Mouse (Mus musculus): ENCODE measurements around the gene Spon1. TPM values are rescaled to one million over a fixed set of nuclear protein-coding genes. Genes with fewer than 3 reads are reported as not detected.

Spon1 gene
- total and polyA plus RNA-seq, 2 experiments from 2014 or later = 35.7 to 39.5 TPM

GRCm38 (mm10) chr7:114081633-114082420 lies 316.0 kb downstream of the Spon1 start:
- ATAC-seq (ENCODE audit: low FRiP score) (no peak), DNase-seq (ENCODE audit: low spot score) (no peak)
- H3K4me3 ChIP-seq (ENCODE audit: low read depth, low read length) = no peak overlapping the region
- H3K4me1 ChIP-seq (ENCODE audit: insufficient read depth, low read length) = peaks cover 3% of the 10 kb centered on the region; the same call in 1 of the 2 replicates
- H3K9ac ChIP-seq (replicated peaks; ENCODE audit: low read length, poor library complexity, severe bottlenecking) = no peak overlapping the region
- no peaks in the 10 kb centered on the region for H3K36me3 ChIP-seq (ENCODE audit: insufficient read depth, low read length)
- H3K27ac ChIP-seq (ENCODE audit: low read depth, low read length) = no peak overlapping the region
- 80% methylated on average over 21 of the region's 21 CpGs for WGBS
- no peak for TF ChIP-seq CTCF (IDR thresholded peaks at IDR 0.05)
- no peaks in the 10 kb centered on the region for H3K27me3 ChIP-seq (ENCODE audit: insufficient read depth, low read length)
- no peak overlapping the region for H3K4me2 ChIP-seq (ENCODE audit: low read depth, low read length, poor library complexity, severe bottlenecking)
- H3K9me3 ChIP-seq (ENCODE audit: low read length) = no peaks in the 10 kb centered on the region

GRCm38 (mm10) chr7:114083088-114083487 lies 317.3 kb downstream of the Spon1 start:
- DNase-seq (ENCODE audit: low spot score) (no peak), ATAC-seq (ENCODE audit: low FRiP score) (no peak)
- no peaks in the 10 kb centered on the region for H3K9me3 ChIP-seq (ENCODE audit: low read length)
- H3K36me3 ChIP-seq (ENCODE audit: insufficient read depth, low read length) = no peaks in the 10 kb centered on the region
- peaks cover 3% of the 10 kb centered on the region; the same call in 1 of the 2 replicates for H3K4me1 ChIP-seq (ENCODE audit: insufficient read depth, low read length)
- no peak for TF ChIP-seq CTCF (IDR thresholded peaks at IDR 0.05)
- WGBS = 88% methylated on average over 2 of the region's 2 CpGs
- H3K27me3 ChIP-seq (ENCODE audit: insufficient read depth, low read length) = no peaks in the 10 kb centered on the region
- no peak overlapping the region for H3K27ac ChIP-seq (ENCODE audit: low read depth, low read length)
- no peak overlapping the region for H3K4me2 ChIP-seq (ENCODE audit: low read depth, low read length, poor library complexity, severe bottlenecking)
- H3K4me3 ChIP-seq (ENCODE audit: low read depth, low read length) = no peak overlapping the region
- H3K9ac ChIP-seq (replicated peaks; ENCODE audit: low read length, poor library complexity, severe bottlenecking) = no peak overlapping the region

GRCm38 (mm10) chr7:114083760-114084159 lies 318.0 kb downstream of the Spon1 start:
- no peak overlapping the region for H3K9ac ChIP-seq (replicated peaks; ENCODE audit: low read length, poor library complexity, severe bottlenecking)
- H3K9me3 ChIP-seq (ENCODE audit: low read length) = no peaks in the 10 kb centered on the region
- H3K27ac ChIP-seq (ENCODE audit: low read depth, low read length) = no peak overlapping the region
- WGBS = 75% methylated on average over 3 of the region's 3 CpGs
- H3K4me3 ChIP-seq (ENCODE audit: low read depth, low read length) = no peak overlapping the region
- no peak for TF ChIP-seq CTCF (IDR thresholded peaks at IDR 0.05)
- H3K4me1 ChIP-seq (ENCODE audit: insufficient read depth, low read length) = peaks cover 3% of the 10 kb centered on the region; the same call in 1 of the 2 replicates
- DNase-seq (ENCODE audit: low spot score) = no peak
- no peak overlapping the region for H3K4me2 ChIP-seq (ENCODE audit: low read depth, low read length, poor library complexity, severe bottlenecking)
- no peaks in the 10 kb centered on the region for H3K27me3 ChIP-seq (ENCODE audit: insufficient read depth, low read length)
- ATAC-seq (ENCODE audit: low FRiP score) = no peak
- no peaks in the 10 kb centered on the region for H3K36me3 ChIP-seq (ENCODE audit: insufficient read depth, low read length)

GRCm38 (mm10) chr7:114086021-114086710 lies 320.4 kb downstream of the Spon1 start:
- no peaks in the 10 kb centered on the region for H3K27me3 ChIP-seq (ENCODE audit: insufficient read depth, low read length)
- 80% methylated on average over 6 of the region's 6 CpGs for WGBS
- DNase-seq (ENCODE audit: low spot score) = no peak

GRCm38 (mm10) chr7:114087341-114087740 lies 321.5 kb downstream of the Spon1 start:
- no peak for TF ChIP-seq CTCF (IDR thresholded peaks at IDR 0.05)
- no peaks in the 10 kb centered on the region for H3K27me3 ChIP-seq (ENCODE audit: insufficient read depth, low read length)
- ATAC-seq (ENCODE audit: low FRiP score) = no peak
- H3K27ac ChIP-seq (ENCODE audit: low read depth, low read length) = no peak overlapping the region
- no peaks in the 10 kb centered on the region for H3K36me3 ChIP-seq (ENCODE audit: insufficient read depth, low read length)
- no peak overlapping the region for H3K4me2 ChIP-seq (ENCODE audit: low read depth, low read length, poor library complexity, severe bottlenecking)
- 29% methylated on average over 6 of the region's 6 CpGs for WGBS
- no peak overlapping the region for H3K4me3 ChIP-seq (ENCODE audit: low read depth, low read length)
- no peak overlapping the region for H3K9ac ChIP-seq (replicated peaks; ENCODE audit: low read length, poor library complexity, severe bottlenecking)
- peaks cover 3% of the 10 kb centered on the region; the same call in 1 of the 2 replicates for H3K4me1 ChIP-seq (ENCODE audit: insufficient read depth, low read length)
- DNase-seq (ENCODE audit: low spot score) = no peak
- H3K9me3 ChIP-seq (ENCODE audit: low read length) = no peaks in the 10 kb centered on the region

More at GRCm38 (mm10) chr7:114086021-114086710, 320.4 kb downstream of the Spon1 start:
- Histone ChIP-seq H3K36me3 (ENCODE audit: insufficient read depth, low read length) (no peaks in the 10 kb centered on the region), H3K4me1 (ENCODE audit: insufficient read depth, low read length) (peaks cover 3% of the 10 kb centered on the region; the same call in 1 of the 2 replicates), H3K27ac (ENCODE audit: low read depth, low read length) (no peak overlapping the region), H3K9me3 (ENCODE audit: low read length) (no peaks in the 10 kb centered on the region), H3K9ac (replicated peaks; ENCODE audit: low read length, poor library complexity, severe bottlenecking) (no peak overlapping the region), H3K4me2 (ENCODE audit: low read depth, low read length, poor library complexity, severe bottlenecking) (no peak overlapping the region), H3K4me3 (ENCODE audit: low read depth, low read length) (no peak overlapping the region)
- no peak for ATAC-seq (ENCODE audit: low FRiP score)
- TF ChIP-seq CTCF (IDR thresholded peaks at IDR 0.05) = no peak

- TF ChIP-seq CTCF (IDR thresholded peaks at IDR 0.05) = no peak
- ATAC-seq (ENCODE audit: low FRiP score) = no peak
- H3K4me3 ChIP-seq (ENCODE audit: low read depth, low read length) = no peak overlapping the region
- peaks cover 3% of the 10 kb centered on the region; the same call in 1 of the 2 replicates for H3K4me1 ChIP-seq (ENCODE audit: insufficient read depth, low read length)
- WGBS = 14% methylated on average over 11 of the region's 11 CpGs
- no peak overlapping the region for H3K9ac ChIP-seq (replicated peaks; ENCODE audit: low read length, poor library complexity, severe bottlenecking)
- H3K27ac ChIP-seq (ENCODE audit: low read depth, low read length) = no peak overlapping the region
- H3K36me3 ChIP-seq (ENCODE audit: insufficient read depth, low read length) = no peaks in the 10 kb centered on the region
- no peak for DNase-seq (ENCODE audit: low spot score)
- H3K27me3 ChIP-seq (ENCODE audit: insufficient read depth, low read length) = no peaks in the 10 kb centered on the region
- H3K9me3 ChIP-seq (ENCODE audit: low read length) = no peaks in the 10 kb centered on the region
- H3K4me2 ChIP-seq (ENCODE audit: low read depth, low read length, poor library complexity, severe bottlenecking) = no peak overlapping the region
Observed at GRCm38 (mm10) chr7:114087986-114088385, 322.2 kb downstream of the Spon1 start.

Data from midbrain, postnatal 0 days (tissue).